Mouse (Mus musculus) hindbrain, embryonic 11.5 days (tissue): ENCODE results near the gene Olfr66. TPM values are rescaled to one million over a fixed set of nuclear protein-coding genes. Genes with fewer than 3 reads are reported as not detected.

ENCODE experiments used
- ATAC-seq: fragments of 200-750 bp; cut with Nextera tagmentation; 2 replicates; pipeline ENCODE4 v1.8.0; 2017; ENCODE audit warnings: mild to moderate bottlenecking, moderate TSS enrichment, moderate library complexity; ENCODE audit not compliant: low FRiP score
- DNase-seq: peaks from one replicate; pipeline ENCODE4 v3.0.0-alpha.2; 2015; ENCODE audit warnings: low spot score
- H3K27ac ChIP-seq: fragments of 300-500 bp; sonication (generic); 2 replicates; pipeline ENCODE4 v1.5.1; 2014; ENCODE audit warnings: mild to moderate bottlenecking, low read depth, low read length
- H3K27me3 ChIP-seq: fragments of 300-500 bp; sonication (generic); 2 replicates; pipeline ENCODE4 v1.6.1; 2014; ENCODE audit warnings: mild to moderate bottlenecking, low read length, moderate library complexity, mixed read lengths; ENCODE audit not compliant: control insufficient read depth, insufficient read depth
- H3K36me3 ChIP-seq: fragments of 300-500 bp; sonication (generic); 2 replicates; pipeline ENCODE4 v1.6.1; 2014; ENCODE audit warnings: mild to moderate bottlenecking, low read length, moderate library complexity, mixed read lengths; ENCODE audit not compliant: control insufficient read depth, insufficient read depth
- H3K4me1 ChIP-seq: fragments of 300-500 bp; sonication (generic); replicated peaks from 2 replicates; pipeline ENCODE4 v1.6.1; 2014; ENCODE audit warnings: low read length, mixed read lengths; ENCODE audit not compliant: control insufficient read depth, insufficient read depth
- H3K4me2 ChIP-seq: fragments of 300-500 bp; sonication (generic); replicated peaks from 2 replicates; pipeline ENCODE4 v1.6.1; 2014; ENCODE audit warnings: mild to moderate bottlenecking, low read depth, low read length
- H3K4me3 ChIP-seq: fragments of 300-500 bp; sonication (generic); 2 replicates; pipeline ENCODE4 v1.5.1; 2014; ENCODE audit warnings: low read depth, low read length
- H3K9ac ChIP-seq: fragments of 300-500 bp; sonication (generic); 2 replicates; pipeline ENCODE4 v1.6.1; 2014; ENCODE audit warnings: low read depth, low read length
- H3K9me3 ChIP-seq: fragments of 300-500 bp; sonication (generic); 2 replicates; pipeline ENCODE4 v1.6.1; 2016; ENCODE audit warnings: low read length; ENCODE audit not compliant: control insufficient read depth
- WGBS: fragments of 180-500 bp; shearing (Covaris S2); extraction: QIAGEN DNeasy Blood & Tissue Kit; methylation state at CpG from one replicate; pipeline ENCODE4 v1.1.7; 2014; 5-methylcytosine and 5-hydroxymethylcytosine counted together
- polyA plus RNA-seq: library from polyadenylated mRNA; unstranded; fragments of >200 nt; fragmentation: Nextera tagmentation; extraction: Ambion mirVana; gene quantifications from 2 replicates; pipeline ENCODE4 v1.2.1, GENCODE M21; 2014

Olfr66 gene
- polyA plus RNA-seq, 1 experiment from 2014 or later: not detected

- ATAC-seq: no peak
- no peak overlapping the region for H3K9ac ChIP-seq
- H3K27me3 ChIP-seq: no peaks in the 10 kb centered on the region
- H3K36me3 ChIP-seq: no peaks in the 10 kb centered on the region
- H3K27ac ChIP-seq: no peak overlapping the region
- no peak overlapping the region for H3K4me3 ChIP-seq
- no peak for DNase-seq
- no peaks in the 10 kb centered on the region for H3K4me1 ChIP-seq
- no peaks in the 10 kb centered on the region for H3K9me3 ChIP-seq
- WGBS: 73% methylated on average over 2 of the region's 2 CpGs
- H3K4me2 ChIP-seq: no peak overlapping the region
Observed at GRCm38 (mm10) chr7:103844525-103845325, 41.3 kb downstream of the Olfr66 start.

DNA sequence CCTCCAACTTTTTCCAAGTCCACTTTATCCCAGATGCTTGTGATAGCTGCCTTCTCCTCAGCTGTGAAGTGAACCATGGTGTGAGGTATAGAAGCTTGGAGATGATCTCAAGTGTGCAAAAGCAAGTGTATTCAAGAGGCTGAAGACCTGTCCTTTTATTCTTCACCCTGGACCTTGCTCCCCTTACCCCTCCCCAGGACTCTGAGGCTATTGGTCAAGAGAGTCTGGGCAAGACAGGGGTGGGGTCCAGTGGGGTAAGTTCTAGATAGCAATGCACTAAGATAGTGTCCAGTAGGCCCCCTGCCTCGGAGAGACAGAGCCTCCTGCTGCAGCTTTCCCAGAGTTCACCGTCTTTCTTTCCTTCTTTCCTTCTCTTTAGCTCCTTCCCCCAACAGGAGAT, 43.0 kb downstream of the Olfr66 start, which contains the start of gene Hbb-bh1:
Gene Hbb-bh1 (minus strand): TSS at position 131 of the 400 bp plus-strand sequence.
- no peaks in the 10 kb centered on the region for H3K9me3 ChIP-seq
- no peak for ATAC-seq
- WGBS: 92% methylated on average over 2 of the region's 2 CpGs

GRCm38 (mm10) chr7:103840268-103840667, 45.8 kb downstream of the Olfr66 start, which contains the start of gene Hbb-bh2:
Gene Hbb-bh2 (minus strand): TSS chr7:103840520.
- Histone ChIP-seq H3K27ac (no peak within 1 kb of the TSS), H3K9ac (no peak within 1 kb of the TSS), H3K4me1 (no peaks in the 10 kb centered on the region), H3K36me3 (no peaks in the 10 kb centered on the region), H3K4me2 (no peak within 1 kb of the TSS), H3K9me3 (no peaks in the 10 kb centered on the region), H3K27me3 (no peaks in the 10 kb centered on the region), H3K4me3 (no peak within 1 kb of the TSS)
- 81% methylated on average over 3 of the region's 3 CpGs for WGBS
- DNase-seq: no peak
- ATAC-seq: no peak

More for the DNA sequence above, 43.0 kb downstream of the Olfr66 start, which contains the start of gene Hbb-bh1:
- H3K36me3 ChIP-seq: no peaks in the 10 kb centered on the region
- H3K27me3 ChIP-seq: no peaks in the 10 kb centered on the region
- no peak within 1 kb of the TSS for H3K9ac ChIP-seq
- no peak within 1 kb of the TSS for H3K27ac ChIP-seq
- no peak within 1 kb of the TSS for H3K4me3 ChIP-seq
- H3K4me1 ChIP-seq: no peaks in the 10 kb centered on the region
- H3K4me2 ChIP-seq: no peak within 1 kb of the TSS
- no peak for DNase-seq

Other genes starting within 250 kb of the Olfr66 start
- gene Olfr622, start 243.6 kb downstream of the Olfr66 start, polyA plus RNA-seq: not detected in 2 replicates
- gene Olfr623, start 222.6 kb downstream of the Olfr66 start, polyA plus RNA-seq: not detected in 2 replicates
- gene Olfr624, start 215.1 kb downstream of the Olfr66 start, polyA plus RNA-seq: 0.03 and 0.04 TPM in 2 replicates
- gene Olfr625-ps1, start 203.5 kb downstream of the Olfr66 start, polyA plus RNA-seq: not detected in 2 replicates
- not detected in 2 replicates for gene Olfr243, start 171.6 kb downstream of the Olfr66 start, polyA plus RNA-seq
- not detected in 2 replicates for gene Olfr628, start 155.9 kb downstream of the Olfr66 start, polyA plus RNA-seq
- gene Olfr629, start 141.3 kb downstream of the Olfr66 start, polyA plus RNA-seq: not detected in 2 replicates
- gene Olfr630, start 128.9 kb downstream of the Olfr66 start, polyA plus RNA-seq: not detected in 2 replicates
- gene Olfr69, start 114.7 kb downstream of the Olfr66 start, polyA plus RNA-seq: not detected in 2 replicates
- not detected in 2 replicates for gene Olfr68, start 106.6 kb downstream of the Olfr66 start, polyA plus RNA-seq
- gene Olfr67, start 94.4 kb downstream of the Olfr66 start, polyA plus RNA-seq: not detected in 2 replicates
- 658 and 732 TPM in 2 replicates for gene Hbb-bt, start 72.3 kb downstream of the Olfr66 start, polyA plus RNA-seq
- gene Hbb-bs, start 58.2 kb downstream of the Olfr66 start, polyA plus RNA-seq: 266 and 269 TPM in 2 replicates
- not detected in 2 replicates for gene Hbb-bh2, start 45.7 kb downstream of the Olfr66 start, polyA plus RNA-seq
- gene Hbb-bh1, start 43.1 kb downstream of the Olfr66 start, polyA plus RNA-seq: 2,447 and 2,531 TPM in 2 replicates
- 10,698 and 10,834 TPM in 2 replicates for gene Hbb-y, start 33.0 kb downstream of the Olfr66 start, polyA plus RNA-seq
- not detected in 2 replicates for gene Olfr64, start 8.2 kb upstream of the Olfr66 start, polyA plus RNA-seq
- gene Olfr65, start 17.2 kb upstream of the Olfr66 start, polyA plus RNA-seq: not detected in 2 replicates
- gene Olfr631, start 42.6 kb upstream of the Olfr66 start, polyA plus RNA-seq: not detected in 2 replicates
- 0.13 TPM in 1 of 2 replicates, not detected in the other for gene Olfr632, start 48.1 kb upstream of the Olfr66 start, polyA plus RNA-seq
- gene Olfr633, start 58.2 kb upstream of the Olfr66 start, polyA plus RNA-seq: not detected in 2 replicates
- gene Olfr635, start 84.9 kb upstream of the Olfr66 start, polyA plus RNA-seq: not detected in 2 replicates
- gene Olfr638, start 112.5 kb upstream of the Olfr66 start, polyA plus RNA-seq: not detected in 2 replicates
- gene Olfr639, start 131.1 kb upstream of the Olfr66 start, polyA plus RNA-seq: 0.05 TPM in 1 of 2 replicates, not detected in the other
- not detected in 2 replicates for gene Olfr640, start 139.3 kb upstream of the Olfr66 start, polyA plus RNA-seq
- not detected in 2 replicates for gene Olfr641, start 149.2 kb upstream of the Olfr66 start, polyA plus RNA-seq
- gene Olfr642, start 166.4 kb upstream of the Olfr66 start, polyA plus RNA-seq: not detected in 2 replicates
- gene 4930516K23Rik, start 175.2 kb upstream of the Olfr66 start, polyA plus RNA-seq: not detected in 2 replicates
- gene Olfr644, start 185.6 kb upstream of the Olfr66 start, polyA plus RNA-seq: not detected in 2 replicates
- gene Olfr645, start 199.2 kb upstream of the Olfr66 start, polyA plus RNA-seq: not detected in 2 replicates
- not detected in 2 replicates for gene Olfr646, start 218.6 kb upstream of the Olfr66 start, polyA plus RNA-seq
- gene Ubqln5, start 243.6 kb upstream of the Olfr66 start, polyA plus RNA-seq: not detected in 2 replicates